Mouse (Mus musculus): Measurements from ENCODE around the gene 1810043G02Rik. TPM values are rescaled to one million over a fixed set of nuclear protein-coding genes. Genes with fewer than 3 reads are reported as not detected.

The 1810043G02Rik gene
- total RNA-seq, 2 experiments from 2014 or later, result 17.9 to 21.1 TPM

Other genes starting within 250 kb of the 1810043G02Rik start
- not detected for gene Gm18596, start 235.9 kb upstream of the 1810043G02Rik start, total RNA-seq (2021)
- gene Gm9736, start 227.2 kb upstream of the 1810043G02Rik start, total RNA-seq (2021), result not detected
- not detected for gene Gm3233, start 218.8 kb upstream of the 1810043G02Rik start, total RNA-seq (2021)
- gene Gm3238, start 207.2 kb upstream of the 1810043G02Rik start, total RNA-seq (2021), result not detected
- not detected for gene Gm7138, start 201.6 kb upstream of the 1810043G02Rik start, total RNA-seq (2021)
- gene Gm3250, start 196.0 kb upstream of the 1810043G02Rik start, total RNA-seq (2021), result not detected
- gene Gm7137, start 190.3 kb upstream of the 1810043G02Rik start, total RNA-seq (2021), result not detected
- not detected for gene Gm9639, start 183.4 kb upstream of the 1810043G02Rik start, total RNA-seq (2021)
- not detected for gene Gm19668, start 179.4 kb upstream of the 1810043G02Rik start, total RNA-seq (2021)
- gene Gm9507, start 166.7 kb upstream of the 1810043G02Rik start, total RNA-seq (2021), result not detected
- gene Gm2696, start 163.8 kb upstream of the 1810043G02Rik start, total RNA-seq (2021), result not detected
- gene Krtap10-4, start 151.4 kb upstream of the 1810043G02Rik start, total RNA-seq (2021), result not detected
- not detected for gene Krtap10-10, start 142.6 kb upstream of the 1810043G02Rik start, total RNA-seq (2021)
- gene Gm36176, start 131.7 kb upstream of the 1810043G02Rik start, total RNA-seq (2021), result not detected
- gene Gm10318, start 125.7 kb upstream of the 1810043G02Rik start, total RNA-seq (2021), result not detected
- gene Gm3285, start 116.5 kb upstream of the 1810043G02Rik start, total RNA-seq (2021), result not detected
- gene Lrrc3, start 76.0 kb upstream of the 1810043G02Rik start, total RNA-seq (2021), result 1 to 10 TPM; 3.9 to 6.8 TPM
- gene Trpm2, start 8.0 kb upstream of the 1810043G02Rik start, total RNA-seq (2021), result 1 to 10 TPM; 5.2 to 5.9 TPM
- gene Pfkl, start 31.6 kb downstream of the 1810043G02Rik start, total RNA-seq (2021), result 100 to 1,000 TPM; 137 to 283 TPM
- 10 to 100 TPM in 1 of 2 experiments, 1 to 10 TPM in 1; 4.4 to 24.4 TPM for gene Dnmt3l, start 63.4 kb downstream of the 1810043G02Rik start, total RNA-seq (2021)
- not detected for gene Aire, start 65.1 kb downstream of the 1810043G02Rik start, total RNA-seq (2021)
- gene Icosl, start 90.8 kb downstream of the 1810043G02Rik start, total RNA-seq (2021), result 10 to 100 TPM; 13.2 to 18.2 TPM
- 100 to 1,000 TPM; 275 to 312 TPM for gene D10Jhu81e, start 191.3 kb downstream of the 1810043G02Rik start, total RNA-seq (2021)
- 10 to 100 TPM; 17.9 to 21.4 TPM for gene Pwp2, start 206.6 kb downstream of the 1810043G02Rik start, total RNA-seq (2021)

Data from adrenal gland, adult 18-20 months (tissue).